ENCODE assay signal across 14 mouse cellular contexts in genomic region chr16:21214803-21215202, GRCm38 (mm10). TPM values are rescaled to one million over a fixed set of nuclear protein-coding genes. Genes with fewer than 3 reads are reported as not detected.
DNase-seq lines count a peak whose midpoint lies in the region; ATAC-seq and TF ChIP-seq lines count a peak whose summit lies in the region.
"Had no signal": no experiment of that assay in that cellular context is flagged by ENCODE, and none has a peak within 500 bp of the region (broad histone marks: within the 10 kb centered on the region; RNA-seq: fewer than 3 reads in every experiment).

No protein-coding gene starts in this region.

- peaks cover 75% of the 10 kb centered on the region for H3K4me1 ChIP-seq in heart, embryonic 11.5 days (ENCODE audit: control insufficient read depth, insufficient read depth, low read length)
- peaks cover 2% of the 10 kb centered on the region; the same call in 1 of the 2 replicates for H3K4me1 ChIP-seq in heart, adult 2 months (ENCODE audit: control insufficient read depth, insufficient read depth, low read length)
- H3K4me1 ChIP-seq in lung, embryonic 16.5 days (replicated peaks; ENCODE audit: control insufficient read depth, insufficient read depth, low read length): peaks cover 44% of the 10 kb centered on the region
- H3K4me1 ChIP-seq in stomach, postnatal 0 days (replicated peaks; ENCODE audit: control insufficient read depth, insufficient read depth): peaks cover 15% of the 10 kb centered on the region

- peak overlapping the region; percentile 52 for H3K4me2 ChIP-seq in heart, embryonic 11.5 days
- H3K4me2 ChIP-seq in lung, embryonic 16.5 days (ENCODE audit: low read depth, low read length): no peak overlapping the region
- no peak overlapping the region for H3K4me2 ChIP-seq in stomach, postnatal 0 days (replicated peaks; ENCODE audit: low read depth)

- no peak for ATAC-seq in heart, embryonic 11.5 days (replicated peaks; ENCODE audit: insufficient number of reproducible peaks, low FRiP score, low TSS enrichment)
- no peak for ATAC-seq in lung, embryonic 16.5 days (ENCODE audit: low read depth)
- ATAC-seq in stomach, postnatal 0 days (ENCODE audit: low FRiP score, low TSS enrichment): peak; percentile 15; the same call in 1 of the 2 replicates
- ATAC-seq: forebrain, embryonic 14.5 days had no signal

- H3K79me2 ChIP-seq in heart, adult 2 months (replicated peaks; ENCODE audit: control insufficient read depth, insufficient read depth, low read length): no peaks in the 10 kb centered on the region

- TF ChIP-seq EP300 in heart, adult 2 months (IDR thresholded peaks at IDR 0.05; ENCODE audit: insufficient read depth, low read depth, low read length): no peak
- no peak for TF ChIP-seq EP300 in stomach, postnatal 0 days (optimal IDR thresholded peaks at IDR 0.05)

- peak overlapping the region; percentile 8; the same call in 1 of the 2 replicates for H3K9ac ChIP-seq in heart, embryonic 11.5 days (ENCODE audit: low read depth, low read length)
- H3K9ac ChIP-seq in heart, adult 2 months (ENCODE audit: low read depth, low read length): no peak overlapping the region
- H3K9ac ChIP-seq in lung, embryonic 16.5 days (ENCODE audit: low read length): no peak overlapping the region
- H3K9ac ChIP-seq in stomach, postnatal 0 days (ENCODE audit: low read length): no peak overlapping the region

- WGBS in heart, embryonic 11.5 days (ENCODE audit: insufficient replicate concordance): 39% methylated on average over 17 of the region's 17 CpGs
- 43% methylated on average over 17 of the region's 17 CpGs for WGBS in heart, adult 2 months
- 51% methylated on average over 17 of the region's 17 CpGs for WGBS in lung, embryonic 16.5 days
- 64% methylated on average over 17 of the region's 17 CpGs for WGBS in stomach, postnatal 0 days

- DNase-seq in heart, adult 2 months: no peak
- DNase-seq in lung, postnatal 36 days: no peak
- peak; percentile 41 for DNase-seq in heart, postnatal 4 days
- DNase-seq in stomach, postnatal 0 days (ENCODE audit: low spot score): peak; percentile 70
- no peak for DNase-seq in urinary bladder, adult 2 months (ENCODE audit: low spot score)
- DNase-seq: cerebellum, adult 11-12 months; kidney, adult 18-20 months; kidney, postnatal 4 days had no signal

- H3K36me3 ChIP-seq in heart, embryonic 11.5 days (ENCODE audit: control insufficient read depth, insufficient read depth, low read length): peaks cover 33% of the 10 kb centered on the region
- H3K36me3 ChIP-seq in heart, adult 2 months (ENCODE audit: control insufficient read depth, insufficient read depth, low read length): no peaks in the 10 kb centered on the region; the same call in 1 of the 2 replicates
- H3K36me3 ChIP-seq in lung, embryonic 16.5 days (ENCODE audit: control insufficient read depth, insufficient read depth, low read length): peaks cover 37% of the 10 kb centered on the region
- H3K36me3 ChIP-seq in stomach, postnatal 0 days (ENCODE audit: control insufficient read depth, insufficient read depth, low read length): peaks cover 9% of the 10 kb centered on the region

- intact Hi-C loops in heart, adult 2 months (cut with DNase I): no loop called here

- H3K27ac ChIP-seq in heart, embryonic 11.5 days (ENCODE audit: low read depth, low read length): peak overlapping the region; percentile 83
- H3K27ac ChIP-seq in heart, adult 2 months: no peak overlapping the region
- H3K27ac ChIP-seq in lung, embryonic 16.5 days (ENCODE audit: low read length): peak overlapping the region; percentile 42
- H3K27ac ChIP-seq in stomach, postnatal 0 days (replicated peaks): no peak overlapping the region
- H3K27ac ChIP-seq: left cerebral cortex, adult 2 months had no signal

- H3K27me3 ChIP-seq in heart, embryonic 11.5 days (ENCODE audit: control insufficient read depth, insufficient read depth, low read length): no peaks in the 10 kb centered on the region
- no peaks in the 10 kb centered on the region for H3K27me3 ChIP-seq in heart, adult 2 months (ENCODE audit: control insufficient read depth, insufficient read depth, low read length)
- H3K27me3 ChIP-seq in lung, embryonic 16.5 days (ENCODE audit: control insufficient read depth, insufficient read depth, low read depth, low read length): no peaks in the 10 kb centered on the region
- no peaks in the 10 kb centered on the region for H3K27me3 ChIP-seq in stomach, postnatal 0 days (ENCODE audit: control insufficient read depth, insufficient read depth, low read length)

- no peak for TF ChIP-seq CTCF in heart, adult 2 months (IDR thresholded peaks at IDR 0.05)
- TF ChIP-seq CTCF in stomach, postnatal 0 days (IDR thresholded peaks at IDR 0.05; ENCODE audit: low read depth): no peak

- no peak for TF ChIP-seq POLR2A in heart, adult 2 months (IDR thresholded peaks at IDR 0.05; ENCODE audit: insufficient read depth, low read depth, low read length)

- H3K4me3 ChIP-seq in heart, embryonic 11.5 days (ENCODE audit: low read depth, low read length): no peak overlapping the region
- H3K4me3 ChIP-seq in heart, adult 2 months: no peak overlapping the region
- no peak overlapping the region for H3K4me3 ChIP-seq in lung, embryonic 16.5 days (ENCODE audit: low read length)
- H3K4me3 ChIP-seq in stomach, postnatal 0 days (ENCODE audit: low read depth, low read length): no peak overlapping the region
- H3K4me3 ChIP-seq: left cerebral cortex, adult 2 months; megakaryocyte, embryonic 14.5 days; myocyte had no signal

- H3K9me3 ChIP-seq in heart, embryonic 11.5 days (replicated peaks; ENCODE audit: control insufficient read depth, low read length): no peaks in the 10 kb centered on the region
- H3K9me3 ChIP-seq in lung, embryonic 16.5 days (ENCODE audit: control insufficient read depth, low read length): no peaks in the 10 kb centered on the region
- H3K9me3 ChIP-seq in stomach, postnatal 0 days (ENCODE audit: control insufficient read depth, low read length): no peaks in the 10 kb centered on the region
- H3K9me3 ChIP-seq: megakaryocyte, embryonic 14.5 days had no signal

RNA-seq across cellular contexts. Expression of gene Ephb3, which starts 10.2 kb away (rescaled TPM):
- 12.9 and 16.0 TPM in 2 replicates for polyA plus RNA-seq in heart, embryonic 11.5 days (2014; fragmentation: Nextera tagmentation; extraction: Ambion mirVana)
- total RNA-seq in heart, adult 2 months (2021): 1 to 10 TPM; 6.3 to 7.0 TPM
- polyA plus RNA-seq in heart, adult 2 months (2012; rRNA removed): 9.9 and 11.3 TPM in 2 replicates
- polyA plus RNA-seq in lung, embryonic 16.5 days (2015; fragmentation: Nextera tagmentation; extraction: Ambion mirVana): 28.3 and 28.9 TPM in 2 replicates
- total RNA-seq in heart, postnatal 4 days (2021): 10 to 100 TPM; 14.3 to 14.8 TPM
- polyA plus RNA-seq in stomach, postnatal 0 days (2015; fragmentation: Nextera tagmentation; extraction: Ambion mirVana): 15.1 and 16.8 TPM in 2 replicates
- 21.2 and 21.9 TPM in 2 replicates for polyA plus RNA-seq in urinary bladder, adult 2 months (2012; rRNA removed)

Comparison
In these comparisons a context has a peak if more than half of its experiments do, and no peak if none do; other contexts are left out.
1. H3K27ac ChIP-seq: peak in heart, embryonic 11.5 days (single experiment) and lung, embryonic 16.5 days (single experiment); none in heart, adult 2 months (single experiment) and stomach, postnatal 0 days (single experiment).
2. DNase-seq: peak in heart, postnatal 4 days (single experiment) and stomach, postnatal 0 days (single experiment); none in heart, adult 2 months (0 of 2), lung, postnatal 36 days (single experiment) and urinary bladder, adult 2 months (single experiment).